Mouse (Mus musculus) liver, embryonic 16.5 days (tissue): Measurements from ENCODE around the gene Gm6164. TPM values are rescaled to one million over a fixed set of nuclear protein-coding genes. Genes with fewer than 3 reads are reported as not detected.
"Not testable (repeated sequence)": the region's sequence is repeated elsewhere in the genome, so short reads cannot be mapped to it uniquely, and the experiment has no call there.

Experiments
- ATAC-seq: fragments of 200-750 bp; cut with Nextera tagmentation; 2 replicates; pipeline ENCODE4 v1.8.0; 2017; ENCODE audit warnings: low read depth, mild to moderate bottlenecking, moderate number of reproducible peaks, moderate library complexity
- H3K27ac ChIP-seq: fragments of 300-500 bp; sonication (generic); 2 replicates; pipeline ENCODE4 v1.5.1; 2014; ENCODE audit warnings: mild to moderate bottlenecking, low read length
- H3K27me3 ChIP-seq: fragments of 300-500 bp; sonication (generic); 2 replicates; pipeline ENCODE4 v1.6.1; 2014; ENCODE audit warnings: low read depth, low read length, mixed read lengths; ENCODE audit not compliant: control insufficient read depth, insufficient read depth
- H3K36me3 ChIP-seq: fragments of 300-500 bp; sonication (generic); 2 replicates; pipeline ENCODE4 v1.6.1; 2014; ENCODE audit warnings: mild to moderate bottlenecking; ENCODE audit not compliant: control insufficient read depth, insufficient read depth
- H3K4me1 ChIP-seq: fragments of 300-500 bp; sonication (generic); 2 replicates; pipeline ENCODE4 v1.6.1; 2014; ENCODE audit warnings: low read depth, low read length, mixed read lengths; ENCODE audit not compliant: control insufficient read depth
- H3K4me2 ChIP-seq: fragments of 300-500 bp; sonication (generic); 2 replicates; pipeline ENCODE4 v1.6.1; 2014; ENCODE audit warnings: low read depth, low read length, mixed read lengths
- H3K4me3 ChIP-seq: fragments of 300-500 bp; sonication (generic); 2 replicates; pipeline ENCODE4 v1.5.1; 2014; ENCODE audit warnings: low read depth, mild to moderate bottlenecking, low read length
- H3K9ac ChIP-seq: fragments of 300-500 bp; sonication (generic); 2 replicates; pipeline ENCODE4 v1.6.1; 2014; ENCODE audit warnings: low read depth, low read length
- H3K9me3 ChIP-seq: fragments of 300-500 bp; sonication (generic); replicated peaks from 2 replicates; pipeline ENCODE4 v1.6.1; 2016; ENCODE audit warnings: low read length; ENCODE audit not compliant: control insufficient read depth
- WGBS: fragments of 180-500 bp; shearing (Covaris S2); extraction: QIAGEN DNeasy Blood & Tissue Kit; methylation state at CpG from one replicate; pipeline ENCODE4 v1.1.7; 2014; ENCODE audit not compliant: insufficient replicate concordance; 5-methylcytosine and 5-hydroxymethylcytosine counted together
- polyA plus RNA-seq: library from polyadenylated mRNA; unstranded; fragments of >200 nt; fragmentation: Nextera tagmentation; extraction: Ambion mirVana; gene quantifications from 2 replicates; pipeline ENCODE4 v1.2.1, GENCODE M21; 2015

Gm6164 gene
- polyA plus RNA-seq: not detected in 2 replicates

DNA sequence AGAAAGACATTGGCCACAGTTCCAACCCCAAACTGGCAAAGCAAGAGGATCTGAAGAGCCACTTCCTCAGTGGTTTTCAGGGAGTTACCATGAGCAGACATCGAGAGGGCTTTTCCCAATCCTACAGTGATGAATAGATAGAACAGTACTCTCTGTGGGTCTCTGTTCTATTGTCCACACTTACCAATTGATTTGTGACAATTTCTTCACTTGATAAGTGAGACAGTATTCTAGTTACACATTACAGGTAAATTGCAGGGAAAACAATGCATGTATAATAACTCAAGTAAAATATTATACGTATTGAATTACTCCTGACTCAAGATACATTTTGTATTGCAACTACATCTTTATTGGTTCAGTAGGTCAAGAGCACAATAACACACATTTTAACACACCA is at the start of gene Gm6164:
Gene Gm6164 (minus strand): TSS at position 101 of the 400 bp plus-strand sequence.
- not testable (repeated sequence) for H3K4me1 ChIP-seq, H3K27me3 ChIP-seq, H3K9ac ChIP-seq, H3K9me3 ChIP-seq, H3K36me3 ChIP-seq, H3K4me3 ChIP-seq, H3K27ac ChIP-seq, ATAC-seq, H3K4me2 ChIP-seq
- no CpG with 5 or more reads among the region's 2 CpGs for WGBS

DNA sequence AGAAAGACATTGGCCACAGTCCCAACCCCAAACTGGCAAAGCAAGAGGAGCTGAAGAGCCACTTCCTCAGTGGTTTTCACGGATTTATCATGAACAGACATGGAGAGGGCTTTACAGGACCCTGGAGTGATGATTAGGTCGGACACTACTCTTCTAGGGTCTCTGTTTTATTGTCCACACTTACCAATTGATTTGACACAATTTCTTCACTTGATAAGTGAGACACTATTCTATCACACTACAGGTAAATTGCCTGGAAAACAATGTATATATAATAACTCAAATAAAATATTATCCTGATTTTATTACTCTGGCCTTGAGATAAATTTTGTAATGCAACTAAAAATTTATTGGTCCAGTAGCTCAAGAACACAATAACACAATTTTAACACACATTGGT is 28.3 kb upstream of the Gm6164 start, which contains the start of gene Gm4498:
Gene Gm4498 (minus strand): TSS at position 101 of the 400 bp plus-strand sequence.
- H3K4me2 ChIP-seq, H3K27ac ChIP-seq, H3K9me3 ChIP-seq, H3K9ac ChIP-seq, H3K4me1 ChIP-seq, H3K36me3 ChIP-seq, H3K4me3 ChIP-seq, H3K27me3 ChIP-seq, ATAC-seq: not testable (repeated sequence)
- WGBS: no CpG with 5 or more reads among the region's 2 CpGs

DNA sequence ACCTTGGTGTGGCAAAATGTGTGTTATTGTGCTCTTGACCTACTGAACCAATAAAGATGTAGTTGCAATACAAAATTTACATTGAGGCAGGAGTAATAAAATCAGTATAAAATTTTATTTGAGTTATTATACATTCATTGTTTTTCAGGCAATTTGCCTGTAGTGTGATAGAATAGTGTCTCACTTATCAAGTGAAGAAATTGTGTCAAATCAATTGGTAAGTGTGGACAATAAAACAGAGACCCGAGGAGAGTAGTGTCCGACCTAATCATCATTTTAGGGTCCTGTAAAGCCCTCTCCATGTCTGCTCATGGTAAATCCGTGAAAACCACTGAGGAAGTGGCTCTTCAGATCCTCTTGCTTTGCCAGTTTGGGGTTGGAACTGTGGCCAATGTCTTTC is 12.0 kb downstream of the Gm6164 start, which contains the start of gene Vmn1r95:
Gene Vmn1r95 (plus strand): TSS at position 301 of the 400 bp plus-strand sequence.
- no CpG with 5 or more reads among the region's 3 CpGs for WGBS
- ATAC-seq, H3K4me1 ChIP-seq, H3K36me3 ChIP-seq, H3K4me2 ChIP-seq, H3K9me3 ChIP-seq, H3K9ac ChIP-seq, H3K4me3 ChIP-seq, H3K27me3 ChIP-seq, H3K27ac ChIP-seq: not testable (repeated sequence)

DNA sequence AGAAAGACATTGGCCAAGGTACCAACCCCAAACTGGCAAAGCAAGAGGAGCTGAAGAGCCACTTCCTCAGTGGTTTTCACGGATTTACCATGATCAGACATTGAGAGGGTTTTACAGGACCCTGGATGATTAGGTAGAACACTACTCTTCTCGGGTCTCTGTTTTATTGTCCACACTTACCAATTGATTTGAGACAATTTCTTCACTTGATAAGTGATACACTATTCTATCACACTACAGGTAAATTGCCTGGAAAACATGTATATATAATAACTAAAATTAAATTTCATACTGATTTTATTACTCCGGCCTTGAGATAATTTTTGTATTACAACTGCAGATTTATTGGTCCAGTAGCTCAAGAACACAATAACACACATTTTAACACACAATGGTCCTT is 37.1 kb downstream of the Gm6164 start, which contains the start of gene Vmn1r94:
Gene Vmn1r94 (minus strand): TSS at position 101 of the 400 bp plus-strand sequence.
- H3K36me3 ChIP-seq, H3K9me3 ChIP-seq, H3K27ac ChIP-seq, H3K9ac ChIP-seq, H3K4me2 ChIP-seq, ATAC-seq, H3K4me1 ChIP-seq, H3K27me3 ChIP-seq, H3K4me3 ChIP-seq: not testable (repeated sequence)
- no CpG with 5 or more reads among the region's 3 CpGs for WGBS

Other genes starting within 250 kb of the Gm6164 start
- gene Ceacam20, start 240.2 kb downstream of the Gm6164 start, polyA plus RNA-seq: not detected in 2 replicates
- not detected in 2 replicates for gene Nlrp9b, start 214.1 kb downstream of the Gm6164 start, polyA plus RNA-seq
- gene Vmn1r91, start 105.9 kb downstream of the Gm6164 start, polyA plus RNA-seq: not detected in 2 replicates
- not detected in 2 replicates for gene Gm16442, start 83.0 kb downstream of the Gm6164 start, polyA plus RNA-seq
- not detected in 2 replicates for gene Vmn1r93, start 66.5 kb downstream of the Gm6164 start, polyA plus RNA-seq
- gene Vmn1r94, start 37.2 kb downstream of the Gm6164 start, polyA plus RNA-seq: not detected in 2 replicates
- gene Vmn1r95, start 11.9 kb downstream of the Gm6164 start, polyA plus RNA-seq: not detected in 2 replicates
- not detected in 2 replicates for gene Gm4498, start 28.2 kb upstream of the Gm6164 start, polyA plus RNA-seq
- gene Gm5890, start 57.2 kb upstream of the Gm6164 start, polyA plus RNA-seq: not detected in 2 replicates
- not detected in 2 replicates for gene Gm4133, start 128.5 kb upstream of the Gm6164 start, polyA plus RNA-seq
- not detected in 2 replicates for gene Gm5728, start 169.8 kb upstream of the Gm6164 start, polyA plus RNA-seq
- not detected in 2 replicates for gene Vmn1r100, start 212.3 kb upstream of the Gm6164 start, polyA plus RNA-seq
- not detected in 2 replicates for gene Vmn1r101, start 237.0 kb upstream of the Gm6164 start, polyA plus RNA-seq